Mouse (Mus musculus): ENCODE measurements around the gene Xylt1. TPM values are rescaled to one million over a fixed set of nuclear protein-coding genes. Genes with fewer than 3 reads are reported as not detected.

The Xylt1 gene
- polyA plus RNA-seq, 1 experiment = not detected

- TF ChIP-seq GATA1 (IDR thresholded peaks at IDR 0.05; ENCODE audit: low read length) = no peak
Observed at GRCm38 (mm10) chr7:117668226-117668625, 287.4 kb downstream of the Xylt1 start.

- TF ChIP-seq GATA1 (IDR thresholded peaks at IDR 0.05; ENCODE audit: low read length) = no peak
Observed at GRCm38 (mm10) chr7:117672121-117672591, 291.4 kb downstream of the Xylt1 start.

- no peak for TF ChIP-seq GATA1 (IDR thresholded peaks at IDR 0.05; ENCODE audit: low read length)
Observed at GRCm38 (mm10) chr7:117686120-117686996, 305.6 kb downstream of the Xylt1 start.

- no peak for TF ChIP-seq GATA1 (IDR thresholded peaks at IDR 0.05; ENCODE audit: low read length)
Observed at GRCm38 (mm10) chr7:117686997-117687302, 306.2 kb downstream of the Xylt1 start.

- no peak for TF ChIP-seq GATA1 (IDR thresholded peaks at IDR 0.05; ENCODE audit: low read length)
Observed at GRCm38 (mm10) chr7:117695612-117696011, 314.8 kb downstream of the Xylt1 start.

- TF ChIP-seq GATA1 (IDR thresholded peaks at IDR 0.05; ENCODE audit: low read length) = no peak
Observed at GRCm38 (mm10) chr7:117697681-117698080, 316.9 kb downstream of the Xylt1 start.

- TF ChIP-seq GATA1 (IDR thresholded peaks at IDR 0.05; ENCODE audit: low read length) = no peak
Observed at GRCm38 (mm10) chr7:117698551-117699114, 317.9 kb downstream of the Xylt1 start.

- TF ChIP-seq GATA1 (IDR thresholded peaks at IDR 0.05; ENCODE audit: low read length) = no peak
Observed at GRCm38 (mm10) chr7:117699343-117699985, 318.7 kb downstream of the Xylt1 start.

- no peak for TF ChIP-seq GATA1 (IDR thresholded peaks at IDR 0.05; ENCODE audit: low read length)
Observed at GRCm38 (mm10) chr7:117700066-117700465, 319.3 kb downstream of the Xylt1 start.

GRCm38 (mm10) chr7:117709901-117710607 is 329.3 kb downstream of the Xylt1 start:
- no peak for TF ChIP-seq GATA1 (IDR thresholded peaks at IDR 0.05; ENCODE audit: low read length)

GRCm38 (mm10) chr7:117716876-117717408 is 336.2 kb downstream of the Xylt1 start:
- no peak for TF ChIP-seq GATA1 (IDR thresholded peaks at IDR 0.05; ENCODE audit: low read length)

- TF ChIP-seq GATA1 (IDR thresholded peaks at IDR 0.05; ENCODE audit: low read length) = no peak
Observed at GRCm38 (mm10) chr7:117720426-117720825, 339.6 kb downstream of the Xylt1 start.
